Mouse (Mus musculus) intestine, embryonic 16.5 days (tissue): ENCODE measurements at regions not wholly inside any gene's neighbourhood (a gene's known extent, or its start where the extent isn't known, plus 50 kb on each side); places are given as distances from the start of the nearest gene placed in this dataset.

ENCODE experiments used
- ATAC-seq: fragments of 200-750 bp; cut with Nextera tagmentation; 2 replicates; pipeline ENCODE4 v1.8.0; 2017; ENCODE audit warnings: moderate TSS enrichment, moderate library complexity
- H3K27ac ChIP-seq: fragments of 300-500 bp; sonication (generic); 2 replicates; pipeline ENCODE4 v1.5.1; 2014; ENCODE audit warnings: mild to moderate bottlenecking, low read length
- H3K27me3 ChIP-seq: fragments of 300-500 bp; sonication (generic); replicated peaks from 2 replicates; pipeline ENCODE4 v1.6.1; 2014; ENCODE audit warnings: low read length, control low read depth, mixed read lengths; ENCODE audit not compliant: control insufficient read depth, insufficient read depth
- H3K36me3 ChIP-seq: fragments of 300-500 bp; sonication (generic); 2 replicates; pipeline ENCODE4 v1.6.1; 2014; ENCODE audit warnings: low read length, control low read depth; ENCODE audit not compliant: control insufficient read depth, insufficient read depth
- H3K4me1 ChIP-seq: fragments of 300-500 bp; sonication (generic); 2 replicates; pipeline ENCODE4 v1.6.1; 2014; ENCODE audit warnings: low read length, control low read depth, mixed read lengths; ENCODE audit not compliant: control insufficient read depth, insufficient read depth
- H3K4me2 ChIP-seq: fragments of 300-500 bp; sonication (generic); 2 replicates; pipeline ENCODE4 v1.6.1; 2014; ENCODE audit warnings: low read depth, low read length, control low read depth
- H3K4me3 ChIP-seq: fragments of 300-500 bp; sonication (generic); 2 replicates; pipeline ENCODE4 v1.5.1; 2014; ENCODE audit warnings: mild to moderate bottlenecking, low read length
- H3K9ac ChIP-seq: fragments of 300-500 bp; sonication (generic); 2 replicates; pipeline ENCODE4 v1.6.1; 2014; ENCODE audit warnings: low read depth, low read length
- H3K9me3 ChIP-seq: fragments of 300-500 bp; sonication (generic); 2 replicates; pipeline ENCODE4 v1.6.1; 2016; ENCODE audit warnings: low read length, control low read depth; ENCODE audit not compliant: control insufficient read depth
- WGBS: fragments of 180-500 bp; shearing (Covaris S2); extraction: QIAGEN DNeasy Blood & Tissue Kit; methylation state at CpG from one replicate; pipeline ENCODE4 v1.1.7; 2014; 5-methylcytosine and 5-hydroxymethylcytosine counted together

DNA sequence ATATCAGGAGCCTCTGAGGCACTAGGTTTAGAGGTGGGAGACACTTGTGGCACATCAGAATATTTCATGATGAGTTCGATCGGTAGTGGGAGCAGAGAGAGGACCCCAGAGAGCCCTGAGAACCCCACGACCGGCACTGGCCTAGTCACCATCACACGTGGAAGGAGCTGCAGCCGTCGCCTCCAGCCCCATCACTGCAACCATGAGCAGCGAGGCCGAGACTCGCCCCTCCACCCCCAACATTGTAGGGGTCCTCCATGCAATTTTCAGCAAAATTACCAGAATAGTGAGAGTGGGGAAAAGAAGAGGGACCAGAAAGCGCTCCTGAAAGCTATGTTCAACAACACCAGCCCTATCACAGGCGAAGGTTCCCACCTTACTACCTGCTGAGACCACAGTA, 297.0 kb downstream of the Edem1 start:
- Histone ChIP-seq H3K9me3 (no peaks in the 10 kb centered on the region), H3K27me3 (no peaks in the 10 kb centered on the region), H3K27ac (no peak overlapping the region), H3K4me1 (no peaks in the 10 kb centered on the region), H3K4me2 (no peak overlapping the region), H3K4me3 (no peak overlapping the region), H3K36me3 (no peaks in the 10 kb centered on the region), H3K9ac (no peak overlapping the region)
- ATAC-seq: no peak
- WGBS: 94% methylated on average over 12 of the region's 12 CpGs

- ATAC-seq: no peak
- 79% methylated on average over 1 of the region's 1 CpGs for WGBS
- Histone ChIP-seq H3K9me3 (no peaks in the 10 kb centered on the region), H3K27ac (no peak overlapping the region), H3K36me3 (no peaks in the 10 kb centered on the region), H3K4me3 (no peak overlapping the region), H3K27me3 (no peaks in the 10 kb centered on the region), H3K9ac (no peak overlapping the region), H3K4me1 (no peaks in the 10 kb centered on the region), H3K4me2 (no peak overlapping the region)
Measured at GRCm38 (mm10) chr6:109127203-109127602, 298.8 kb downstream of the Edem1 start.

DNA sequence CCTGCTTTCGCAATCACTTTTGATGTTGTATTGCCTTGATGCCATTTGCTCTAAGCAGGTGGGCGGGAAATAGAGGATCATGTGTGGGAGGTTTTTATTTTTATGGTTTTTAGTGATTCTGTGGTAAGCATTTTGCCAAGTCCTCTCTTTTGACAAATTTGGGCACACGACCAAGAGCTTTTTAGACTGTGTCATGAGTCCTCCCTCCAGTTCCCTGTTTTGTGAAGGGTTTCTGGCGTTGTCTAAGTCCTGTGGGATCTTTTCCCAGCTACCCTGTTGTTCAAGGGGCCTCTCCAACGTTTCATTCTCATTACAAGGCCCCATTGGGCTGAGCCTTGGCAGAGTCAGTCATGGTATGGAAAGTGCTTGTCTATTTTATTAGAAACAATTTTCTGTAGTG, 317.7 kb downstream of the Edem1 start:
- ATAC-seq: no peak
- H3K9me3 ChIP-seq: no peaks in the 10 kb centered on the region
- WGBS: 72% methylated on average over 5 of the region's 5 CpGs
- H3K4me1 ChIP-seq: no peaks in the 10 kb centered on the region
- no peak overlapping the region for H3K4me3 ChIP-seq
- no peaks in the 10 kb centered on the region for H3K27me3 ChIP-seq
- H3K4me2 ChIP-seq: no peak overlapping the region
- no peak overlapping the region for H3K9ac ChIP-seq
- H3K36me3 ChIP-seq: no peaks in the 10 kb centered on the region
- H3K27ac ChIP-seq: no peak overlapping the region

DNA sequence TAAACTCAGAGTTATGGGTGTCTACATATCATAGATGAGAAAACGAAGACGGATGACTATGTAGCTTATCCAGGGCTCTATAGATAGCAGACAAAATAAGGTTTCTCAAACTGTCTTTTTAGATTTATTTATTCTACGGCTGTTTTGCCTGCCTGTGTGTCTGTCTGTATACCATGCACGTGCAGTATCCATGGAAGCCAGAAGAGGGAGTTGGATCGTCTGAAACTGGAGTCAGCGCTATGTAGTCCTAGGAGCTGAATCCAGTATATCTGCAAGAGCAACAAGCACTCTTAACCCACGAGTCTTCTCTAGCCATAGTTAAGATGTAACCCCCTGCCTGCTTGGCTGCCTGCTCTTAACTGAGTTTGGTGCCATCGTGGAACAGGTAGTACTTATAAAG, 320.6 kb downstream of the Edem1 start:
- Histone ChIP-seq H3K4me2 (no peak overlapping the region), H3K4me3 (no peak overlapping the region), H3K9ac (no peak overlapping the region), H3K27ac (no peak overlapping the region), H3K27me3 (no peaks in the 10 kb centered on the region), H3K4me1 (no peaks in the 10 kb centered on the region), H3K9me3 (no peaks in the 10 kb centered on the region), H3K36me3 (no peaks in the 10 kb centered on the region)
- ATAC-seq: no peak
- 81% methylated on average over 8 of the region's 8 CpGs for WGBS

- Histone ChIP-seq H3K9me3 (no peaks in the 10 kb centered on the region), H3K36me3 (no peaks in the 10 kb centered on the region), H3K9ac (no peak overlapping the region), H3K4me1 (no peaks in the 10 kb centered on the region), H3K4me2 (no peak overlapping the region), H3K4me3 (no peak overlapping the region), H3K27me3 (no peaks in the 10 kb centered on the region), H3K27ac (no peak overlapping the region)
- peak; percentile 66; the same call in 1 of the 2 replicates for ATAC-seq
- 53% methylated on average over 22 of the region's 22 CpGs for WGBS
Measured at GRCm38 (mm10) chr6:109150023-109150911, 321.8 kb downstream of the Edem1 start.

DNA sequence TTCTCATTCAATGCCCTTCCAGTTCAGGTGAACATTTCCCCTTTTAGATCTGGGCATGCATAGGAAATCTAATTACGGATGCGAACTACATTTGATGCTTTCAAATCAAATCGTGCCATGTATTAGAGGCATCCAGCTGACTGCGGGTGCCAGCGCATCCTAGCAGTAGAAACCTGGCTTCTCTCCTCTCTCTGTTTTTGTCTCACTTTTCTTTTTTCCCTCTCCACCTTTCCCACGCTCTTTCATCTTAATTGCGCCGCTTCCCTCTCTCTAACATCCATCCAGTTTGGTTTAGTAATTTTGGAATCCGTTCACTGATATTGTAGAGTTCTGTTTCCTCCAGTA, 322.4 kb downstream of the Edem1 start:
- Histone ChIP-seq H3K4me1 (no peaks in the 10 kb centered on the region), H3K4me2 (no peak overlapping the region), H3K4me3 (no peak overlapping the region), H3K36me3 (no peaks in the 10 kb centered on the region), H3K27me3 (no peaks in the 10 kb centered on the region), H3K9ac (no peak overlapping the region), H3K27ac (no peak overlapping the region), H3K9me3 (no peaks in the 10 kb centered on the region)
- 87% methylated on average over 9 of the region's 9 CpGs for WGBS
- ATAC-seq: no peak

GRCm38 (mm10) chr6:109153624-109154023, 325.2 kb downstream of the Edem1 start:
- Histone ChIP-seq H3K4me1 (no peaks in the 10 kb centered on the region), H3K4me3 (no peak overlapping the region), H3K4me2 (no peak overlapping the region), H3K9ac (no peak overlapping the region), H3K27ac (no peak overlapping the region), H3K27me3 (no peaks in the 10 kb centered on the region), H3K9me3 (no peaks in the 10 kb centered on the region), H3K36me3 (no peaks in the 10 kb centered on the region)
- no peak for ATAC-seq
- 59% methylated on average over 7 of the region's 7 CpGs for WGBS

GRCm38 (mm10) chr6:109159561-109159960, 331.1 kb downstream of the Edem1 start:
- WGBS: 79% methylated on average over 7 of the region's 7 CpGs
- Histone ChIP-seq H3K4me2 (no peak overlapping the region), H3K27me3 (no peaks in the 10 kb centered on the region), H3K9me3 (no peaks in the 10 kb centered on the region), H3K9ac (no peak overlapping the region), H3K4me3 (no peak overlapping the region), H3K27ac (no peak overlapping the region), H3K4me1 (no peaks in the 10 kb centered on the region), H3K36me3 (no peaks in the 10 kb centered on the region)
- peak; percentile 72 for ATAC-seq

GRCm38 (mm10) chr6:109167439-109167838, 339.0 kb downstream of the Edem1 start:
- H3K4me2 ChIP-seq: no peak overlapping the region
- no peak overlapping the region for H3K9ac ChIP-seq
- no peaks in the 10 kb centered on the region for H3K9me3 ChIP-seq
- H3K36me3 ChIP-seq: no peaks in the 10 kb centered on the region
- no peaks in the 10 kb centered on the region for H3K27me3 ChIP-seq
- H3K27ac ChIP-seq: no peak overlapping the region
- H3K4me3 ChIP-seq: no peak overlapping the region
- ATAC-seq: no peak
- no peaks in the 10 kb centered on the region for H3K4me1 ChIP-seq
- 63% methylated on average over 5 of the region's 5 CpGs for WGBS
